Mouse (Mus musculus): ENCODE results near the gene Ankrd27. TPM values are rescaled to one million over a fixed set of nuclear protein-coding genes. Genes with fewer than 3 reads are reported as not detected.

Gene Ankrd27
- total and polyA plus RNA-seq, 3 experiments = 49.0 to 103 (median 74.9) TPM

GRCm38 (mm10) chr7:35594311-35594710 is 8.3 kb downstream of the Ankrd27 start:
- no peak for DNase-seq (ENCODE audit: low read depth, low spot score)
- H3K9me3 ChIP-seq (replicated peaks; ENCODE audit: insufficient read depth, low read length) = no peaks in the 10 kb centered on the region
- no peak overlapping the region for H3K4me3 ChIP-seq (ENCODE audit: control insufficient read depth in 1 of 2, insufficient read depth in 1 of 2, low read depth in 2 of 2, low read length in 2 of 2)
- H3K27ac ChIP-seq (ENCODE audit: control insufficient read depth, low read depth, low read length) = no peak overlapping the region
- H3K79me2 ChIP-seq (ENCODE audit: control insufficient read depth, insufficient read depth, low read length, poor library complexity) = peaks cover 11% of the 10 kb centered on the region
- TF ChIP-seq SIN3A (IDR thresholded peaks at IDR 0.05; ENCODE audit: low read length) (no peak), ZC3H11A (IDR thresholded peaks at IDR 0.05; ENCODE audit: low read depth, low read length) (no peak), E2F4 (IDR thresholded peaks at IDR 0.05; ENCODE audit: borderline replicate concordance, low read depth, low read length) (no peak), EP300 (IDR thresholded peaks at IDR 0.05; ENCODE audit: low read depth in 1 of 2, low read length in 2 of 2) (no peak), CTCF (IDR thresholded peaks at IDR 0.05 in 2 of 3, conservative IDR thresholded peaks at IDR 0.05 in 1 of 3; ENCODE audit: control insufficient read depth in 1 of 3, insufficient read depth in 1 of 3, low read depth in 2 of 3, low read length in 3 of 3, poor library complexity in 1 of 3, severe bottlenecking in 1 of 3) (no peak), ETS1 (IDR thresholded peaks at IDR 0.05; ENCODE audit: low read depth, low read length) (no peak), POLR2A (IDR thresholded peaks at IDR 0.05; ENCODE audit: control insufficient read depth in 1 of 2, insufficient read depth in 1 of 2, low read depth in 1 of 2, low read length in 2 of 2, poor library complexity in 1 of 2) (no peak)
- H3K9ac ChIP-seq (ENCODE audit: control insufficient read depth, low read depth, low read length, poor library complexity, severe bottlenecking) = no peak overlapping the region
- H3K36me3 ChIP-seq (ENCODE audit: control insufficient read depth in 1 of 2, insufficient read depth in 2 of 2, low read length in 2 of 2) = peaks cover 12% of the 10 kb centered on the region in 2 experiments
- H3K4me1 ChIP-seq (ENCODE audit: control insufficient read depth in 1 of 2, insufficient read depth in 2 of 2, low read length in 2 of 2) = peaks cover 6 to 14% of the 10 kb centered on the region in 2 experiments
- H3K27me3 ChIP-seq (ENCODE audit: control insufficient read depth in 1 of 2, insufficient read depth in 2 of 2, low read length in 2 of 2) = no peaks in the 10 kb centered on the region

GRCm38 (mm10) chr7:35599492-35599891 is 13.4 kb downstream of the Ankrd27 start:
- H3K36me3 ChIP-seq (ENCODE audit: control insufficient read depth in 1 of 2, insufficient read depth in 2 of 2, low read length in 2 of 2) = peaks cover 17 to 20% of the 10 kb centered on the region in 2 experiments
- no peak for DNase-seq (ENCODE audit: low read depth, low spot score)
- peaks cover 0 to 18% of the 10 kb centered on the region in 2 experiments; a peak in 3 of 4 replicates for H3K4me1 ChIP-seq (ENCODE audit: control insufficient read depth in 1 of 2, insufficient read depth in 2 of 2, low read length in 2 of 2)
- no peak overlapping the region for H3K27ac ChIP-seq (ENCODE audit: control insufficient read depth, low read depth, low read length)
- H3K27me3 ChIP-seq (ENCODE audit: control insufficient read depth in 1 of 2, insufficient read depth in 2 of 2, low read length in 2 of 2) = no peaks in the 10 kb centered on the region
- no peak overlapping the region for H3K4me3 ChIP-seq (ENCODE audit: control insufficient read depth in 1 of 2, insufficient read depth in 1 of 2, low read depth in 2 of 2, low read length in 2 of 2)
- H3K79me2 ChIP-seq (ENCODE audit: control insufficient read depth, insufficient read depth, low read length, poor library complexity) = no peaks in the 10 kb centered on the region
- H3K9ac ChIP-seq (ENCODE audit: control insufficient read depth, low read depth, low read length, poor library complexity, severe bottlenecking) = no peak overlapping the region
- no peak for TF ChIP-seq MAZ (IDR thresholded peaks at IDR 0.05; ENCODE audit: low read depth, low read length)
- no peak for TF ChIP-seq BHLHE40 (IDR thresholded peaks at IDR 0.05; ENCODE audit: borderline replicate concordance, low read depth, low read length)
- no peak for TF ChIP-seq ZMIZ1 (IDR thresholded peaks at IDR 0.05; ENCODE audit: low read depth, low read length)
- TF ChIP-seq TAL1 (IDR thresholded peaks at IDR 0.05; ENCODE audit: low read length) = no peak
- TF ChIP-seq E2F4 (IDR thresholded peaks at IDR 0.05; ENCODE audit: borderline replicate concordance, low read depth, low read length) = no peak
- TF ChIP-seq MYC (IDR thresholded peaks at IDR 0.05; ENCODE audit: low read depth, low read length) = no peak
- no peak for TF ChIP-seq ZNF384 (IDR thresholded peaks at IDR 0.05; ENCODE audit: low read depth, low read length)
- no peak for TF ChIP-seq ZC3H11A (IDR thresholded peaks at IDR 0.05; ENCODE audit: low read depth, low read length)
- TF ChIP-seq MAFK (IDR thresholded peaks at IDR 0.05; ENCODE audit: borderline replicate concordance, low read depth, low read length) = no peak
- no peak for TF ChIP-seq RAD21 (IDR thresholded peaks at IDR 0.05; ENCODE audit: low read depth, low read length)
- no peak for TF ChIP-seq USF1 (IDR thresholded peaks at IDR 0.05; ENCODE audit: low read depth, low read length)
- TF ChIP-seq POLR2AphosphoS5 (IDR thresholded peaks at IDR 0.05; ENCODE audit: borderline replicate concordance, low read depth, low read length) = no peak
- TF ChIP-seq SMC3 (IDR thresholded peaks at IDR 0.05; ENCODE audit: low read depth, low read length) = no peak
- no peak for TF ChIP-seq UBTF (IDR thresholded peaks at IDR 0.05; ENCODE audit: borderline replicate concordance, insufficient read depth, low read depth, low read length)
- no peak for TF ChIP-seq MYB (IDR thresholded peaks at IDR 0.05; ENCODE audit: low read depth, low read length)
- H3K9me3 ChIP-seq (replicated peaks; ENCODE audit: insufficient read depth, low read length) = no peaks in the 10 kb centered on the region
